Mouse (Mus musculus) MEL (cell line): Measurements from ENCODE around the gene Prss33. TPM values are rescaled to one million over a fixed set of nuclear protein-coding genes. Genes with fewer than 3 reads are reported as not detected.

ENCODE experiments used
- DNase-seq: peaks from one replicate; pipeline ENCODE4 v3.0.0; 2011; ENCODE audit warnings: low read depth, low spot score
- H3K27ac ChIP-seq: 2 replicates; pipeline ENCODE4 v1.5.1; 2012; ENCODE audit warnings: low read depth, mild to moderate bottlenecking, control low read depth, low read length, moderate library complexity; ENCODE audit not compliant: control insufficient read depth
- H3K27me3 ChIP-seq, 2 experiments: fragments of 150-350 bp in 1 of 2; sonication (generic) in 1 of 2; 2 replicates each; pipeline ENCODE4 v1.6.1; 2012; ENCODE audit warnings: low read length in 2 of 2, mild to moderate bottlenecking in 2 of 2, improper control_type of control experiment in 1 of 2, moderate library complexity in 1 of 2; ENCODE audit not compliant: insufficient read depth in 2 of 2, control insufficient read depth in 1 of 2
- H3K36me3 ChIP-seq, 2 experiments: 2 replicates each; pipeline ENCODE4 v1.6.1; 2012 to 2014; ENCODE audit warnings: low read length in 2 of 2, improper control_type of control experiment in 1 of 2, inconsistent platforms in 1 of 2, mild to moderate bottlenecking in 1 of 2; ENCODE audit not compliant: insufficient read depth in 2 of 2, control insufficient read depth in 1 of 2
- H3K4me1 ChIP-seq, 2 experiments: fragments of 150-350 bp in 1 of 2; sonication (generic) in 1 of 2; 2 replicates each; pipeline ENCODE4 v1.6.1; 2012; ENCODE audit warnings: low read length in 2 of 2, improper control_type of control experiment in 1 of 2, mild to moderate bottlenecking in 1 of 2; ENCODE audit not compliant: insufficient read depth in 2 of 2, control insufficient read depth in 1 of 2
- H3K4me3 ChIP-seq, 2 experiments: fragments of 150-350 bp in 1 of 2; sonication (generic) in 1 of 2; 2 replicates each; pipeline ENCODE4 v1.5.1; 2012; ENCODE audit warnings: low read depth in 2 of 2, low read length in 2 of 2, mild to moderate bottlenecking in 2 of 2, moderate library complexity in 2 of 2, control low read depth in 1 of 2, improper control_type of control experiment in 1 of 2; ENCODE audit not compliant: control insufficient read depth in 1 of 2, insufficient read depth in 1 of 2
- H3K79me2 ChIP-seq: 2 replicates; pipeline ENCODE4 v1.6.1; 2012; ENCODE audit warnings: mild to moderate bottlenecking, low read length, moderate library complexity; ENCODE audit not compliant: control insufficient read depth, poor library complexity, insufficient read depth
- H3K9ac ChIP-seq: 2 replicates; pipeline ENCODE4 v1.6.1; 2012; ENCODE audit warnings: low read depth, mild to moderate bottlenecking, control low read depth, low read length, moderate library complexity; ENCODE audit not compliant: control insufficient read depth, poor library complexity, severe bottlenecking
- H3K9me3 ChIP-seq: fragments of 150-350 bp; sonication (generic); replicated peaks from 2 replicates; pipeline ENCODE4 v1.6.1; 2012; ENCODE audit warnings: mild to moderate bottlenecking, low read length, improper control_type of control experiment, moderate library complexity; ENCODE audit not compliant: insufficient read depth
- BHLHE40 ChIP-seq: IDR thresholded peaks from 2 replicates; pipeline ENCODE4 v1.6.1; 2012; ENCODE audit warnings: low read depth, mild to moderate bottlenecking, inconsistent platforms, low read length, improper control_type of control experiment, borderline replicate concordance
- EP300 ChIP-seq, 2 experiments: IDR thresholded peaks; 2 replicates each; pipeline ENCODE4 v1.6.1; 2011; ENCODE audit warnings: improper control_type of control experiment in 2 of 2, low read length in 2 of 2, low read depth in 1 of 2, mild to moderate bottlenecking in 1 of 2
- GABPA ChIP-seq: IDR thresholded peaks from 2 replicates; pipeline ENCODE4 v1.6.1; 2012; ENCODE audit warnings: low read depth, mild to moderate bottlenecking, inconsistent platforms, low read length, improper control_type of control experiment, moderate library complexity
- JUND ChIP-seq: IDR thresholded peaks from 2 replicates; pipeline ENCODE4 v1.6.1; 2011; ENCODE audit warnings: low read depth, mild to moderate bottlenecking, improper control_type of control experiment, low read length
- MAX ChIP-seq: IDR thresholded peaks from 2 replicates; pipeline ENCODE4 v1.6.1; 2011; ENCODE audit warnings: low read length, improper control_type of control experiment
- MAZ ChIP-seq: IDR thresholded peaks from 2 replicates; pipeline ENCODE4 v1.6.1; 2012; ENCODE audit warnings: low read depth, mild to moderate bottlenecking, inconsistent platforms, low read length, improper control_type of control experiment
- MEF2A ChIP-seq: IDR thresholded peaks from 2 replicates; pipeline ENCODE4 v1.6.1; 2014; ENCODE audit warnings: low read depth, mild to moderate bottlenecking, inconsistent platforms, low read length, improper control_type of control experiment; ENCODE audit not compliant: poor library complexity, insufficient replicate concordance, severe bottlenecking; ENCODE audit errors: extremely low read depth
- MYC ChIP-seq: IDR thresholded peaks from 2 replicates; pipeline ENCODE4 v1.6.1; 2011; ENCODE audit warnings: low read depth, mild to moderate bottlenecking, low read length, improper control_type of control experiment, moderate library complexity
- NELFE ChIP-seq: IDR thresholded peaks from 2 replicates; pipeline ENCODE4 v1.6.1; 2011; ENCODE audit warnings: low read depth, low read length, improper control_type of control experiment
- POLR2A ChIP-seq, 2 experiments: IDR thresholded peaks; 2 replicates each; pipeline ENCODE4 v1.6.1; 2011 to 2012; ENCODE audit warnings: low read length in 2 of 2, mild to moderate bottlenecking in 2 of 2, control low read depth in 1 of 2, improper control_type of control experiment in 1 of 2, low read depth in 1 of 2, moderate library complexity in 1 of 2; ENCODE audit not compliant: control insufficient read depth in 1 of 2, insufficient read depth in 1 of 2, poor library complexity in 1 of 2
- POLR2AphosphoS5 ChIP-seq: IDR thresholded peaks from 2 replicates; pipeline ENCODE4 v1.6.1; 2012; ENCODE audit warnings: low read depth, borderline replicate concordance, mild to moderate bottlenecking, inconsistent platforms, low read length, moderate library complexity, mixed read lengths
- RAD21 ChIP-seq: IDR thresholded peaks from 2 replicates; pipeline ENCODE4 v1.6.1; 2011; ENCODE audit warnings: mild to moderate bottlenecking, low read depth, low read length, improper control_type of control experiment
- SIN3A ChIP-seq: IDR thresholded peaks from 2 replicates; pipeline ENCODE4 v1.6.1; 2012; ENCODE audit warnings: low read length, improper control_type of control experiment, inconsistent platforms
- TAL1 ChIP-seq: IDR thresholded peaks from 2 replicates; pipeline ENCODE4 v1.6.1; 2012; ENCODE audit warnings: mild to moderate bottlenecking, inconsistent platforms, low read length, moderate library complexity, mixed read lengths
- TBP ChIP-seq: IDR thresholded peaks from 2 replicates; pipeline ENCODE4 v1.8.0; 2011; ENCODE audit warnings: low read depth, low read length, improper control_type of control experiment
- TCF12 ChIP-seq: IDR thresholded peaks from 2 replicates; pipeline ENCODE4 v1.6.1; 2014; ENCODE audit warnings: low read depth, mild to moderate bottlenecking, inconsistent platforms, low read length, improper control_type of control experiment, moderate library complexity
- USF1 ChIP-seq: IDR thresholded peaks from 2 replicates; pipeline ENCODE4 v1.6.1; 2014; ENCODE audit warnings: low read depth, mild to moderate bottlenecking, inconsistent platforms, low read length, improper control_type of control experiment, moderate library complexity
- ZC3H11A ChIP-seq: IDR thresholded peaks from 2 replicates; pipeline ENCODE4 v1.6.1; 2012; ENCODE audit warnings: low read depth, mild to moderate bottlenecking, inconsistent platforms, low read length, improper control_type of control experiment
- ZKSCAN1 ChIP-seq: IDR thresholded peaks from 2 replicates; pipeline ENCODE4 v1.6.1; 2012; ENCODE audit warnings: low read depth, mild to moderate bottlenecking, inconsistent platforms, low read length, improper control_type of control experiment, moderate library complexity
- ZMIZ1 ChIP-seq: IDR thresholded peaks from 2 replicates; pipeline ENCODE4 v1.6.1; 2012; ENCODE audit warnings: low read depth, mild to moderate bottlenecking, inconsistent platforms, low read length, improper control_type of control experiment, moderate library complexity
- polyA plus RNA-seq, 2 experiments: library from polyadenylated mRNA; stranded (reverse) in 1 of 2; unstranded in 1 of 2; fragments of >175 nt in 1 of 2; fragments of >200 nt in 1 of 2; gene quantifications; 2 replicates each; pipeline versions ENCODE4 v1.2.1 to v1.2.4; 2012; ENCODE audit warnings: low replicate concordance in 2 of 2, low read depth in 1 of 2; ENCODE audit not compliant: insufficient read length in 2 of 2, insufficient read depth in 1 of 2, missing spikeins in 1 of 2
- total RNA-seq: library from RNA; depleted of rRNA; stranded (reverse); fragments of 300-350 nt; gene quantifications from 2 replicates; pipeline ENCODE4 v1.2.3, GENCODE M21; 2012

Gene Prss33
- total and polyA plus RNA-seq, 3 experiments = 0.08 to 1.0 TPM; not detected in 1

- Histone ChIP-seq H3K9me3 (no peaks in the 10 kb centered on the region), H3K4me1 (peaks cover 0 to 6% of the 10 kb centered on the region in 2 experiments; a peak in 2 of 4 replicates), H3K4me3 (no peak within 1 kb of the TSS), H3K9ac (no peak within 1 kb of the TSS), H3K36me3 (peaks cover 0 to 4% of the 10 kb centered on the region in 2 experiments; a peak in 2 of 4 replicates), H3K27ac (no peak within 1 kb of the TSS), H3K79me2 (no peaks in the 10 kb centered on the region), H3K27me3 (peaks cover 0 to 2% of the 10 kb centered on the region in 2 experiments; a peak in 1 of 4 replicates)
- TF ChIP-seq POLR2AphosphoS5 (no peak), MAX (no peak), BHLHE40 (no peak), TCF12 (no peak), JUND (no peak), MYC (no peak), ZKSCAN1 (no peak), TBP (no peak), USF1 (no peak), MAZ (no peak), ZC3H11A (no peak), NELFE (no peak), TAL1 (no peak), RAD21 (no peak), ZMIZ1 (no peak), MEF2A (no peak), EP300 (IDR thresholded peaks at IDR 0.05; ENCODE audit: low read depth in 1 of 2, low read length in 2 of 2) (no peak), GABPA (no peak), POLR2A (IDR thresholded peaks at IDR 0.05; ENCODE audit: control insufficient read depth in 1 of 2, insufficient read depth in 1 of 2, low read depth in 1 of 2, low read length in 2 of 2, poor library complexity in 1 of 2) (no peak)
- no peak for DNase-seq
These were observed 45.4 kb downstream of the Prss33 start, which contains the start of gene Srrm2 for GRCm38 (mm10) chr17:23790269-23791078. Gene Srrm2 (plus strand): TSS chr17:23790532.

- peak; percentile 38 for DNase-seq
- no peaks in the 10 kb centered on the region for H3K79me2 ChIP-seq
- peaks cover 0 to 2% of the 10 kb centered on the region in 2 experiments; a peak in 1 of 4 replicates for H3K27me3 ChIP-seq
- no peak overlapping the region for H3K4me3 ChIP-seq
- H3K27ac ChIP-seq = no peak overlapping the region
- peaks cover 0 to 4% of the 10 kb centered on the region in 2 experiments; a peak in 2 of 4 replicates for H3K36me3 ChIP-seq
- no peak for TF ChIP-seq SIN3A
- TF ChIP-seq EP300 (IDR thresholded peaks at IDR 0.05; ENCODE audit: low read depth in 1 of 2, low read length in 2 of 2) = 0 out of 4 replicates have a peak, but pooled peaks of 1 of the 2 experiments have one; percentile 25
- TF ChIP-seq USF1 = no peak
- no peak for TF ChIP-seq TAL1
- TF ChIP-seq JUND = no peak
- H3K9ac ChIP-seq = no peak overlapping the region
- H3K4me1 ChIP-seq = peaks cover 0 to 6% of the 10 kb centered on the region in 2 experiments; a peak in 2 of 4 replicates
- H3K9me3 ChIP-seq = no peaks in the 10 kb centered on the region
These were observed 46.0 kb downstream of the Prss33 start for GRCm38 (mm10) chr17:23789749-23790268.
